Mouse (Mus musculus) large intestine, adult 2 months (tissue): Measurements from ENCODE around the gene Dclk2. TPM values are rescaled to one million over a fixed set of nuclear protein-coding genes. Genes with fewer than 3 reads are reported as not detected.

ENCODE experiments used
- DNase-seq: peaks from one replicate; pipeline ENCODE4 v3.0.0-alpha.2; 2012; ENCODE audit warnings: low read depth, low spot score
- WGBS: fragments of 180-500 bp; shearing (Covaris S2); methylation state at CpG from one replicate; pipeline ENCODE4 v1.1.7; 2018; 5-methylcytosine and 5-hydroxymethylcytosine counted together
- polyA plus RNA-seq: library from polyadenylated mRNA; depleted of rRNA; stranded (reverse); fragments of >200 nt; gene quantifications from 2 replicates; pipeline ENCODE4 v1.2.3, GENCODE M21; 2012

Dclk2 gene
- polyA plus RNA-seq, 1 experiment = 2.3 TPM

DNA sequence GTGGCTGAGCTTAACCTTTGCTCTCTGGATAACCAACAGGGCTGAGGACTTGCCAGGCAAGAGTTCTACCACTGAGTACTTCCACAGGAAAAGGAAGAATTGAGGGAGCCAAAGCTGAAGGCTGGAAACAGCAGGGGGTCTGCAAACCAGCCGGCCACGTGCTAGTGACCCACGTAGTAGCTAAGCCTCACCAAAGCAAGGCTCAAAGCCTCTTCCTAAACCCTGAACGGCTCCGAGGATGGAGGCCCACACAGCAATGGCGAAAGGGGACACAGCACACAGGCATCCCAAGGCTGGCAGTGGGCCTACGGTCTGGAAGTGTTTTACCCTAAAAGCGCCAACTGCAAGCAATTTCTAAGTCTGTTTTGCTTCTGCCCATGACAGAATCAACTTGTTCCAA lies 23.1 kb downstream of the Dclk2 start:
- 67% methylated on average over 8 of the region's 8 CpGs for WGBS
- DNase-seq = no peak

DNA sequence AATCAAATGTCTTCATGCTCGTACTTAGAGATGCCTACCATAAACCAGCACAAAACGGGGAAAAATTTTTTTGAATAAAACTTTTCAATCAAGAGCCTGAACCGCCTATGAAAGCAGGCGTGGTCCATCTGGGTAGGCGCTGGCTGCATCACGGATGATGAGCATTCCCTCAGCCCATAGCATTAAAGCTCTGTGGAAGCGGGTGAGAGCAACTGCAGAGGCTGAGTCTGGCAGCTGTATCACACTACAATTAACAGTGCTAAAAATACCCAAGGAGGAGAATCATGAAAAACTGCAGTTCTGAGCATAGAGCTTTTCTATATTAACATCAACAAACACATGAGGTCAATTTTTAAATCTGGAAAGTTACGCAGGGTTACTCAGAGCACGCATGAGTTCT lies 23.6 kb downstream of the Dclk2 start:
- no peak for DNase-seq
- WGBS = 62% methylated on average over 9 of the region's 9 CpGs

- whole genome bisulfite sequencing = 56% methylated on average over 2 of the region's 2 CpGs
These were observed 26.2 kb downstream of the Dclk2 start for GRCm38 (mm10) chr3:86894491-86894890.

GRCm38 (mm10) chr3:86887512-86887911 lies 33.1 kb downstream of the Dclk2 start:
- no peak for DNase-seq

More at GRCm38 (mm10) chr3:86894491-86894890, 26.2 kb downstream of the Dclk2 start:
- DNase-seq = no peak

DNA sequence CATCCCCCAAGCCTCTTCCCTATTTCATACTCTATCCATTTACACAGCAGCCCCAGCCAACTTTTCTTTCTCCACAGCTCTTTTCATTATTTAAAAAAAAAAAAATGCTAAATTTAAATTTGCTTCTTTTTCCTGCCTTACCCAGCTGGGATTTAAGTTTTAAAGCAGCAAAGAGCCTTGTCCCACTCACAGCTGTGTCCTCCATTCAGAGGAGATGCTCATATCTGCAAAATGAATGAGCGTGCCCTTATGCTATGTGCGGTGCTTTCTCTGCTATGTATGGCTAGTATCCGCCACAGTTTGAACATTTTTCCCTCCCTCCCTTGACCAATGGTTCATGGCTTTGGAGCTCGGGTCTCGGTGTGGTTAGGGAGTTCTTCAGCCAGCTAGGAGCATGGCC lies 35.5 kb downstream of the Dclk2 start:
- WGBS = 98% methylated on average over 5 of the region's 5 CpGs
- DNase-seq = no peak

GRCm38 (mm10) chr3:86884481-86884880 lies 36.2 kb downstream of the Dclk2 start:
- 93% methylated on average over 2 of the region's 2 CpGs for WGBS

GRCm38 (mm10) chr3:86883985-86884384 lies 36.7 kb downstream of the Dclk2 start:
- 85% methylated on average over 6 of the region's 6 CpGs for WGBS
- DNase-seq = no peak

More at GRCm38 (mm10) chr3:86884481-86884880, 36.2 kb downstream of the Dclk2 start:
- no peak for DNase-seq

- DNase-seq = no peak
- WGBS = 71% methylated on average over 5 of the region's 5 CpGs
These were observed 44.7 kb downstream of the Dclk2 start for GRCm38 (mm10) chr3:86875912-86876311.

DNA sequence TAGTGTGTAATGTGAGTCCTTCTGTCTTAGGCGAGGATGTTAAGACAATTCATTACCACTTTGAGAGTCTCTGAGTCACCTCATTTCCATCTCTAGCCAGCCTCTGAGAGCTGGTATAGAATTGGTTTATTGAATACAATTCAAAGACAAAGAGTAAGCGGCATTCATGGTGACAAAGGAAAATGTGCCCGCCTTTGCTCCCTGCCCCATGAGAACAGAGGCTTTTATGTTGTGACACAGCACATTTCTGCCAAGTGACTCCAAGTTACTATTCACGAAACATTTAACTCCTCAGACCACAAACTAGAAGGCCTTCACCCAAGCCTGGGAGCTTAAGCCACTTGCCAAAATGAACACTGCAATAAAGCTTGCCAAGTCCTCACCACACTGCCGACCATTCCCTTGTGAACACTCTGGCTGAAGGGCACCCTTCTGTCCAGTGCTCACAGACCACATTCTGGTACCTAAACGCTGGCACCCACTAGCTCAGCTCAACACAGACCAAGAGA lies 47.5 kb downstream of the Dclk2 start:
- no peak for DNase-seq
- 72% methylated on average over 6 of the region's 6 CpGs for WGBS

- 87% methylated on average over 6 of the region's 6 CpGs for WGBS
- no peak for DNase-seq
These were observed 49.7 kb downstream of the Dclk2 start for GRCm38 (mm10) chr3:86870952-86871351.

- 57% methylated on average over 3 of the region's 3 CpGs for WGBS
- no peak for DNase-seq
These were observed 50.2 kb downstream of the Dclk2 start for GRCm38 (mm10) chr3:86870411-86870810.

GRCm38 (mm10) chr3:86868721-86869120 lies 51.9 kb downstream of the Dclk2 start:
- DNase-seq = no peak
- 35% methylated on average over 3 of the region's 3 CpGs for WGBS

- 38% methylated on average over 10 of the region's 10 CpGs for WGBS
- no peak for DNase-seq
These were observed 57.2 kb downstream of the Dclk2 start for GRCm38 (mm10) chr3:86863327-86864008.

DNA sequence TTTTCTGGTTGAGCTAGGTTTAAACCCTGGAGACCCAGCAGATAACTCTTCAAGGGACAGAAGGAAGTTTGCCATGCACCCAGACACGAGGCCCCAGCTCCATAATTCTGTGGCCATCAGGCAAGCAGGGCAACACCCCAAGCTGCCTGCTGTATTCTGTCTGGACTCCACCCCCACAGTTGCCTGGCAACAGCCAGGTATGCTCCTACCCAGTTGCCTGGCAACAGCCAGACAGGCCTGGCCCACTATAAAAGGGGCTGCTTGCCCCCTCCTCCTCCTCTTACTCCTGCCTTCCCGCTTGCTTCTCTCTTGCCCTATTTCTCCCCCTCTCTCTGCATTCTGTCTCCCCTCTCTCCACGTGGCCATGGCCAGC lies 57.7 kb downstream of the Dclk2 start:
- WGBS = 30% methylated on average over 3 of the region's 3 CpGs
- DNase-seq = no peak

DNA sequence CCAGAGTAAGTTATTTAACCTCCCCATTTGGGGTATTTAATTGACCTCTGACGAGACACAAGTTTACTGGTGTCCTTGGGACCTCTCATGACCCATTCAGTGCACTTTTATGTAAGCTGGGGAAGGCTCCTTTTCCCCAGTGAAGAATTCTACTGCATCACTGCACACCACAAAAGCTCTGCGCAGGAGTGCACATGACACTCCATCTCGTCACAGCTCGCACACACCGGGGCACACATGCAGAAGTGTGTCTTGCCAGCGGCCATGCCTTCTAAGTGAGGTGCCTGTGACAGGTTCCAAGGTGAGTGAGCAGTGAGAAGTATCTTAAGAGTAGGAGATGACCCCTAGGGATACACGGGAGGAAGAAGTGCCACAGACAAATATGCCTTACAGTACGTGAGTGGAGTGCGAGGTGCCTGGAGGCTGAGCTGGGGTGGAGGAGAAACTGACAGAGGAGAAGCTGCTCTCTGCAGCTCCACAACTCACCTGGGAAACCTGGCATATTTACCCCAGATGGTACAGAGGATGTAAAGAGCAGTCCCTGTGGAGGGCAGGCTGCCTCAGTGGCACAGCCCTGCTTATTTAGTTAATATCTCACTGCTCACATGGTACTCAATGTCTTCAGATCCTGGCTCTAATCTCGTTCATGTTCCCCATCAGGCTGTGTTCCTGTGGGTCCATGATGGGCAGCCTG lies 58.3 kb downstream of the Dclk2 start:
- WGBS = 76% methylated on average over 10 of the region's 10 CpGs
- no peak for DNase-seq

- WGBS = 93% methylated on average over 2 of the region's 2 CpGs
- DNase-seq = no peak
These were observed 60.9 kb downstream of the Dclk2 start for GRCm38 (mm10) chr3:86859791-86860190.

- DNase-seq = no peak
- WGBS = 96% methylated on average over 5 of the region's 5 CpGs
These were observed 62.0 kb downstream of the Dclk2 start for GRCm38 (mm10) chr3:86858699-86859098.

DNA sequence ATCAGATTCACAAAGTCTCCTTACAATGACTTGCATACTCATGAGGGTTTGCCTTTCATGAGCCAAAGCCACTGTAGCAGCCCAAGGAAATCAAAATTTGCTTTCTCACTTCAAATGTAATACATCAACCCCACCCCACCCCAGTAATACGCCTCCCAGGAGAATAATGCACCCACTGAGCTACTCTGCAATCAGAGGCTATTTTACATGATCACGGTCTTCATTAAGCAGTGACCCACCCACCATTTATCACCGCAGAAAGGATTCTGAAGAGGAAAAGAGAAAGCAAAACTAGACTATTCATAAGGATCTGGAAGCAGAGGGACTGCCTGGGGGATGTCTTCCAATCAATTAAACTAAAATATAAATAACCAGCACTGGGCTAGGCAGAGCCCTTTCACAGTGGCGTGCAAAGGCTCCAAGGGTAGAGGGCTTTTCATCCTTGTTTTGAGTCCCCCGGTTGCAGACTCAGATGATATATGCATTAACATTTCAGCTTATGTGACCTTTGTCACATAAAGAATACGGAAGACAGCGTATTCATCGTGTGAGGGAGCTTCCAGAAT lies 62.7 kb downstream of the Dclk2 start:
- no peak for DNase-seq
- WGBS = 82% methylated on average over 8 of the region's 8 CpGs

DNA sequence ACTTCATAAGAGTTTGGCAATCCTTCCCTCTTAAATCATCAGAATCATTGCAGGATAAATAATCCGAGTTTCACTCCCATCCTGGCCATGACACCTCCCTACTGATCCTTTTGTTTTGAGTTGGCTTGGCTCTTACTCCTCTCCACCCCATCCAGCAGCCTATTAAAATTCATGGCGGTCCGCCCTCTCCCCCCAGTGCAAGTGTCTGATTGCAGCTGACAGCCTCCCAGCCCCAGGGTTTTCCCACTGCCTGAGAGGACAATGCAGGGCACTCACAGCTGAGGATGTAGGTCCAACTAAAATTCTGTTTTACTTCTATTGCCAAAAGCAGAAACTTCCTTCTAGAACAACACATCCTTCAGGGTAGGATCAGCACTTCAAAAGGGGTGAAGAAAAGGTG lies 67.8 kb downstream of the Dclk2 start:
- whole genome bisulfite sequencing = 63% methylated on average over 3 of the region's 3 CpGs
- no peak for DNase-seq

DNA sequence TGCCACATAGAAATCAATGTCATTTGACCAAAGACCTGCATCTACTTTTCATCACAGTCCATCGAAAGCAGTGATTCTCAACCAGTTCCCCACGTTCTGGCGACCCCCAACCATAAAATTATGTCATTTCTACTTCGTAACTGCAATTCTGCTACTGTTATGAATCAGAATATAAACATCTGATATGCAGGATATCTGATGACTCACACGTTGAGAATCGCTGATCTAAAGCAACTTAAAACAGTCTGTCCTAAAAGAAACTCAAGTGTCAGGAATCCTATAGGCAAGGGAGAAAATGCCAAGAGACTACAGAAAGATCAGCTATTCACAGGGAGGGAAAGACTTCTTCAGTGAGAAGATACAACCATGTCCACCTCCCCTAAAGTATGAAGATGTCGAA lies 69.5 kb downstream of the Dclk2 start:
- WGBS = 80% methylated on average over 7 of the region's 7 CpGs

More for the DNA sequence above, 69.5 kb downstream of the Dclk2 start:
- DNase-seq = no peak
